29 mouse cellular contexts compared by ENCODE assay signal in the genomic region with DNA sequence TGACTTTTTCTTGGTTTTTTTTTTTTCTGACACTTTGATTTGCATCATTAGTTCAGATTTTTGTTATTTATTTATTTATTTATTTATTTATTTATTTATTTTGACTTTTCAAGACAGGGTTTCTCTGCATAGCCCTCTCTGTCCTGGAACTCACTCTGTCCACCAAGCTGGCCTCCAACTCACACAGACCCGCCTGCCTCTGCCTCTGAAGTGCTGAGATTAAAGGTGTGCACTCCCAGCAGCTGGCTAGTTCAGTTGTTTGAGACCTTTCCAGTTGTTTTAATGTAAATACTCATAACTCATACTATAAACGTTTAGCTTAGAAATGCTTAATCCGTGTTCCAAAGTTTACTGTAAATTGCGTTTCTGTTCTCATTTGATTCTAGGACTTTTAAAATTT.
"Had no signal": no experiment of that assay in that cellular context is flagged by ENCODE, and none has a peak within 500 bp of the region (broad histone marks: within the 10 kb centered on the region; RNA-seq: fewer than 3 reads in every experiment).

No protein-coding gene starts in this region.

- H3K9ac ChIP-seq: embryonic facial prominence, embryonic 12.5 days; embryonic facial prominence, embryonic 13.5 days; embryonic facial prominence, embryonic 15.5 days; forebrain, embryonic 12.5 days; forebrain, embryonic 13.5 days; forebrain, embryonic 15.5 days; forebrain, postnatal 0 days had no signal

- DNase-seq: cerebellum, adult 2 months; cerebellum, adult 8-10 months; cerebellum, adult 9-10 months; cerebellum, adult 9-11 months; cerebellum, postnatal 10 days; cerebellum, postnatal 14 days; cerebellum, postnatal 25 days; cerebellum, postnatal 36 days; embryo, embryonic 11 days; forebrain, postnatal 0 days; gastrocnemius, adult 2 months; gastrocnemius, postnatal 10 days; gastrocnemius, postnatal 14 days; gastrocnemius, postnatal 25 days; gastrocnemius, postnatal 36 days; heart, adult 11 months; heart, adult 18-20 months; heart, adult 2 months had no signal

- H3K4me1 ChIP-seq: embryonic facial prominence, embryonic 10.5 days; embryonic facial prominence, embryonic 12.5 days; embryonic facial prominence, embryonic 13.5 days; embryonic facial prominence, embryonic 15.5 days; forebrain, embryonic 10.5 days; forebrain, embryonic 12.5 days; forebrain, embryonic 13.5 days; forebrain, embryonic 15.5 days had no signal

- H3K27me3 ChIP-seq: embryonic facial prominence, embryonic 12.5 days; embryonic facial prominence, embryonic 13.5 days; embryonic facial prominence, embryonic 15.5 days; forebrain, embryonic 12.5 days; forebrain, embryonic 13.5 days; forebrain, embryonic 15.5 days had no signal

- ATAC-seq: forebrain, embryonic 13.5 days; forebrain, embryonic 14.5 days; forebrain, embryonic 15.5 days; forebrain, embryonic 16.5 days; forebrain, postnatal 0 days had no signal

- H3K36me3 ChIP-seq: embryonic facial prominence, embryonic 10.5 days; embryonic facial prominence, embryonic 12.5 days; embryonic facial prominence, embryonic 13.5 days; embryonic facial prominence, embryonic 15.5 days; forebrain, embryonic 10.5 days; forebrain, embryonic 12.5 days; forebrain, embryonic 15.5 days had no signal

- H3K9me3 ChIP-seq: embryonic facial prominence, embryonic 10.5 days; embryonic facial prominence, embryonic 12.5 days; embryonic facial prominence, embryonic 13.5 days; embryonic facial prominence, embryonic 15.5 days; forebrain, embryonic 15.5 days had no signal

- H3K4me2 ChIP-seq: embryonic facial prominence, embryonic 12.5 days; embryonic facial prominence, embryonic 13.5 days; embryonic facial prominence, embryonic 15.5 days; forebrain, embryonic 12.5 days; forebrain, embryonic 13.5 days; forebrain, embryonic 15.5 days had no signal

- H3K4me3 ChIP-seq: embryonic facial prominence, embryonic 10.5 days; embryonic facial prominence, embryonic 12.5 days; embryonic facial prominence, embryonic 13.5 days; embryonic facial prominence, embryonic 15.5 days; erythroblast, embryonic 14.5 days; forebrain, embryonic 10.5 days; forebrain, embryonic 12.5 days; forebrain, embryonic 13.5 days; forebrain, embryonic 15.5 days; gastrocnemius, adult 2 months; heart, adult 2 months had no signal

- H3K27ac ChIP-seq: embryonic facial prominence, embryonic 10.5 days; embryonic facial prominence, embryonic 12.5 days; embryonic facial prominence, embryonic 13.5 days; embryonic facial prominence, embryonic 15.5 days; forebrain, embryonic 10.5 days; forebrain, embryonic 12.5 days; forebrain, embryonic 13.5 days; forebrain, embryonic 15.5 days; gastrocnemius, adult 2 months; heart, adult 2 months had no signal
